Mouse (Mus musculus): ENCODE data around the gene Atg9b. TPM values are rescaled to one million over a fixed set of nuclear protein-coding genes. Genes with fewer than 3 reads are reported as not detected.

The Atg9b gene
- polyA plus RNA-seq, 1 experiment from 2014 or later, result 1.4 TPM

GRCm38 (mm10) chr5:24360792-24361454, 31.0 kb downstream of the Atg9b start:
- peaks cover 23% of the 10 kb centered on the region for H3K4me1 ChIP-seq
- no peak overlapping the region for H3K4me2 ChIP-seq
- H3K27ac ChIP-seq (replicated peaks), result peak overlapping the region; percentile 55
- no peak overlapping the region for H3K4me3 ChIP-seq
- H3K36me3 ChIP-seq, result no peaks in the 10 kb centered on the region
- WGBS, result 2% methylated on average over 7 of the region's 7 CpGs
- H3K9ac ChIP-seq, result no peak overlapping the region
- H3K27me3 ChIP-seq (replicated peaks), result no peaks in the 10 kb centered on the region
- ATAC-seq (ENCODE audit: extremely low read depth, insufficient number of reproducible peaks, low FRiP score, low TSS enrichment), result no peak
- no peaks in the 10 kb centered on the region for H3K9me3 ChIP-seq

DNA sequence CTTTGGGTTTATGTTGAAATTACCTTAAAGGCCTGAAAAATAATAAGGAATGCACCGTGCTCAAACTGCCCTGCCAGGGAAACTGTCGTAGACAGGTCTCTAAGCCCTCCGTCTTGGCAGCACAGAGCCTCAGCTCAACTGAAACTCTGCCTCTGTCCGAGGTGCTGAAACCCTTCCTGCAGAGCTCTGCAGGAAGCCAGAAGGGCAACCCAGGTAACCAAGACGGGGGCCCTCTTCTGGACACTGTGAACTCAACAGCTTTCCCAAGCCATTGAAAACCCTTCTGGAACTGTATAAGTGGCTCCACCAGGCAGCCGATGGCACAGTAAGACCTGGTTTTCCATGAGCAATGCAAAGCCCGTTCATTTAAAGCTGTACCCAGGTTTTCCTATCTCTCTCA, 34.5 kb downstream of the Atg9b start:
- H3K4me1 ChIP-seq, result peaks cover 38% of the 10 kb centered on the region
- no peak overlapping the region for H3K4me3 ChIP-seq
- H3K4me2 ChIP-seq, result no peak overlapping the region
- H3K27me3 ChIP-seq (replicated peaks), result peaks cover 6% of the 10 kb centered on the region
- H3K9me3 ChIP-seq, result no peaks in the 10 kb centered on the region
- ATAC-seq (ENCODE audit: extremely low read depth, insufficient number of reproducible peaks, low FRiP score, low TSS enrichment), result no peak; the same call in 1 of the 2 replicates
- H3K27ac ChIP-seq (replicated peaks), result no peak overlapping the region
- no peak overlapping the region for H3K9ac ChIP-seq
- 8% methylated on average over 7 of the region's 7 CpGs for WGBS
- no peaks in the 10 kb centered on the region for H3K36me3 ChIP-seq

DNA sequence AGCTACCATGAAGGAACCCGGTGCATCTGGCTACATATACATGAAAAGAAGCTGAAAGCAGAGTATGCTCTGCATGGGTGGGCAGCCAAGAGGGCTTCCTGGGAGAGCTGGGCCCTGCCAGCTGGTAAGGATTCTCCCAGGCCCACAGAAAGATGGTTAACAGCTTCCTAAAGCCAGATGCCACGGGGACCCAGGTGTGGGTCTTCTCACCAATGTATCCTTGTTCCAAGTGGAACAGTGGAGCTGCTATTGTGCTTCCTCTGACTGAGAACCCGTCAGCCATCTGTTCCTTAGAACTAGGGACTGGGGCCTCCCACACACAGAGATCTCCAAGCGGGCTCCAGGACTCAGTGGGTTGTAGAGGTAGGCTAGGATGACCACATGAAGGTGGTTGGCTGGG, 35.2 kb downstream of the Atg9b start:
- Histone ChIP-seq H3K9ac (no peak overlapping the region), H3K4me2 (no peak overlapping the region), H3K27me3 (replicated peaks) (peaks cover 6% of the 10 kb centered on the region), H3K4me3 (no peak overlapping the region), H3K4me1 (peaks cover 45% of the 10 kb centered on the region), H3K36me3 (no peaks in the 10 kb centered on the region), H3K9me3 (no peaks in the 10 kb centered on the region), H3K27ac (replicated peaks) (no peak overlapping the region)
- WGBS, result 56% methylated on average over 4 of the region's 4 CpGs
- no peak for ATAC-seq (ENCODE audit: extremely low read depth, insufficient number of reproducible peaks, low FRiP score, low TSS enrichment)

- Histone ChIP-seq H3K4me3 (peak overlapping the region; percentile 90), H3K9ac (peak overlapping the region; percentile 74), H3K36me3 (no peaks in the 10 kb centered on the region), H3K27ac (replicated peaks) (peak overlapping the region; percentile 99), H3K9me3 (no peaks in the 10 kb centered on the region), H3K4me1 (peaks cover 60% of the 10 kb centered on the region), H3K4me2 (peak overlapping the region; percentile 87), H3K27me3 (replicated peaks) (peaks cover 6% of the 10 kb centered on the region)
- no peak for ATAC-seq (ENCODE audit: extremely low read depth, insufficient number of reproducible peaks, low FRiP score, low TSS enrichment)
- 13% methylated on average over 4 of the region's 4 CpGs for whole genome bisulfite sequencing
Observed at GRCm38 (mm10) chr5:24353327-24353726, 38.6 kb downstream of the Atg9b start.

- Histone ChIP-seq H3K4me1 (peaks cover 70% of the 10 kb centered on the region), H3K9me3 (no peaks in the 10 kb centered on the region), H3K27me3 (replicated peaks) (peaks cover 6% of the 10 kb centered on the region), H3K36me3 (peaks cover 4% of the 10 kb centered on the region; the same call in 1 of the 2 replicates), H3K4me2 (peak overlapping the region; percentile 87), H3K9ac (peak overlapping the region; percentile 99), H3K27ac (replicated peaks) (peak overlapping the region; percentile 99), H3K4me3 (peak overlapping the region; percentile 90)
- 2% methylated on average over 24 of the region's 24 CpGs for WGBS
- peak; percentile 70 for ATAC-seq (ENCODE audit: extremely low read depth, insufficient number of reproducible peaks, low FRiP score, low TSS enrichment)
Observed at GRCm38 (mm10) chr5:24352251-24352859, 39.6 kb downstream of the Atg9b start.

GRCm38 (mm10) chr5:24351701-24352171, 40.2 kb downstream of the Atg9b start:
- Histone ChIP-seq H3K4me1 (peaks cover 76% of the 10 kb centered on the region), H3K4me2 (peak overlapping the region; percentile 87), H3K4me3 (peak overlapping the region; percentile 90), H3K27ac (replicated peaks) (peak overlapping the region; percentile 99), H3K9me3 (no peaks in the 10 kb centered on the region), H3K9ac (peak overlapping the region; percentile 99), H3K36me3 (peaks cover 10% of the 10 kb centered on the region), H3K27me3 (replicated peaks) (peaks cover 6% of the 10 kb centered on the region)
- WGBS, result under 1% methylated on average over 38 of the region's 41 CpGs
- peak; percentile 70 for ATAC-seq (ENCODE audit: extremely low read depth, insufficient number of reproducible peaks, low FRiP score, low TSS enrichment)

GRCm38 (mm10) chr5:24351278-24351677, 40.7 kb downstream of the Atg9b start, which contains the start of gene Kcnh2:
Kcnh2 (minus strand) TSS chr5:24351604.
- Histone ChIP-seq H3K4me3 (peak within 1 kb of the TSS; percentile 90), H3K4me1 (peaks cover 81% of the 10 kb centered on the region), H3K4me2 (peak within 1 kb of the TSS; percentile 87), H3K9ac (peak within 1 kb of the TSS; percentile 99), H3K27ac (replicated peaks) (peak within 1 kb of the TSS; percentile 99), H3K27me3 (replicated peaks) (peaks cover 6% of the 10 kb centered on the region), H3K36me3 (peaks cover 15% of the 10 kb centered on the region), H3K9me3 (no peaks in the 10 kb centered on the region)
- under 1% methylated on average over 44 of the region's 53 CpGs for WGBS
- no peak for ATAC-seq (ENCODE audit: extremely low read depth, insufficient number of reproducible peaks, low FRiP score, low TSS enrichment)

DNA sequence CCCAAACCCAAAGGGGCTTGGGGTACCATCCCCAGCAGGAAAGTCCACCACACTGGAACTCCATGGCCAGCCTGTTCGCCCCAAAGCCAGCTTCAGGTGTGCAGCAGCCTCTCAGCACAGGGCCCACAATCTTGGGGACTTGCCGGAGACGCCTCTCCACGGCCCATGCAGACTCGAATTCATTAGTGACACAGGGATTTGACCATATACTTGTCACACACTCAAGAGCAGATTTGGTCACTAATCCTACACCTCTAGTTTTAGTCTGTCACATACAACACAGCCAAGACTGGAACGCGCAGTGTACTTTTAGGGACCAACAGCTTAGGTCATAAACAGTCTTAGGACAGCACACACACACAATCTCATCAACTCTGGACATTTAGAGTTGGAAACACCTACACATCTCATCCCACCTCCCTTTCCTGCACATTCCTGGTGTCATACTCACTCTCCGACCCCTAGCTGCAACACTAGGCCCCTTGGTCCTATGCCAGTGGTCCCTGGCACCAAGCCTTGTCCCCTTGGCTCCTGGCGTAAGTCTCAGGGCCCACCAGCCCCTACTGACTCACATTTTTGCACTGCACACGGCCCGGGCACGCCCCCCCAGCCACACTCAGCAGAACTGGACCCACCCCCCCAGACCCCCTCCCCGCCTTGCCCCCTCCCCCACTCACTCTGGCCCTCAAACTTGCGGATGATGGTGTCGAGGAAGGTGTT, 41.3 kb downstream of the Atg9b start:
- H3K4me1 ChIP-seq, result peaks cover 83% of the 10 kb centered on the region
- H3K27me3 ChIP-seq (replicated peaks), result peaks cover 6% of the 10 kb centered on the region
- H3K36me3 ChIP-seq, result peaks cover 21% of the 10 kb centered on the region
- peak overlapping the region; percentile 99 for H3K27ac ChIP-seq (replicated peaks)
- H3K4me3 ChIP-seq, result peak overlapping the region; percentile 90
- ATAC-seq (ENCODE audit: extremely low read depth, insufficient number of reproducible peaks, low FRiP score, low TSS enrichment), result no peak
- WGBS, result 20% methylated on average over 15 of the region's 15 CpGs
- H3K9me3 ChIP-seq, result no peaks in the 10 kb centered on the region
- H3K4me2 ChIP-seq, result peak overlapping the region; percentile 87
- H3K9ac ChIP-seq, result peak overlapping the region; percentile 99

DNA sequence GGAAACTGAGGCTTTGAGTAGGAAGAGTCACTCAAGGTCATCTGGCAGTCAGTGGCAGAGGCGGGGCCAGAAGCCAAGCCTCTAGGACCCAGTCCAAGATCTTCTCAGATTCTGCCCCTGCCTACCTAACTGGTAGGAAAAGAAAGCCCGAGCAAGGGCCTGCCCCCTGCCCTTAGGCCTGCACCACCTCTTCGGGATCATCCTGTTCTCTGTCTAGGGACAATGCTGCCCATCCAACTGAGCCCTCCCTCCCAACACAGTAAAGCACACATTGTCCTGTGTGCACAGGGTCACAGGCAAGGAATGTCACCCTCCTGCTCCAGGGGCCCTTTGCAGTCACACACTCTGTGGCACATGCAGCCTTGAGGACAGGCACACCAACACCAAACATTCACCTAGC, 41.9 kb downstream of the Atg9b start:
- H3K36me3 ChIP-seq, result peaks cover 27% of the 10 kb centered on the region
- peak overlapping the region; percentile 99 for H3K9ac ChIP-seq
- H3K9me3 ChIP-seq, result no peaks in the 10 kb centered on the region
- peaks cover 6% of the 10 kb centered on the region for H3K27me3 ChIP-seq (replicated peaks)
- H3K4me2 ChIP-seq, result peak overlapping the region; percentile 87
- H3K27ac ChIP-seq (replicated peaks), result peak overlapping the region; percentile 99
- H3K4me1 ChIP-seq, result peaks cover 87% of the 10 kb centered on the region
- no peak for ATAC-seq (ENCODE audit: extremely low read depth, insufficient number of reproducible peaks, low FRiP score, low TSS enrichment)
- H3K4me3 ChIP-seq, result peak overlapping the region; percentile 90
- 26% methylated on average over 3 of the region's 3 CpGs for whole genome bisulfite sequencing

- peak overlapping the region; percentile 90 for H3K4me3 ChIP-seq
- H3K27ac ChIP-seq (replicated peaks), result peak overlapping the region; percentile 99
- under 1% methylated on average over 30 of the region's 30 CpGs for WGBS
- peak overlapping the region; percentile 99 for H3K9ac ChIP-seq
- no peaks in the 10 kb centered on the region for H3K9me3 ChIP-seq
- peaks cover under 1% of the 10 kb centered on the region; the same call in 1 of the 2 replicates for H3K27me3 ChIP-seq (replicated peaks)
- H3K36me3 ChIP-seq, result peaks cover 33% of the 10 kb centered on the region
- ATAC-seq (ENCODE audit: extremely low read depth, insufficient number of reproducible peaks, low FRiP score, low TSS enrichment), result no peak
- peak overlapping the region; percentile 87 for H3K4me2 ChIP-seq
- H3K4me1 ChIP-seq, result peaks cover 87% of the 10 kb centered on the region
Observed at GRCm38 (mm10) chr5:24348546-24348945, 43.4 kb downstream of the Atg9b start.

- WGBS, result under 1% methylated on average over 41 of the region's 41 CpGs
- ATAC-seq (ENCODE audit: extremely low read depth, insufficient number of reproducible peaks, low FRiP score, low TSS enrichment), result no peak
- H3K27ac ChIP-seq (replicated peaks), result peak overlapping the region; percentile 99
Observed at GRCm38 (mm10) chr5:24348128-24348527, 43.8 kb downstream of the Atg9b start.

More at GRCm38 (mm10) chr5:24348128-24348527, 43.8 kb downstream of the Atg9b start:
- H3K4me1 ChIP-seq, result peaks cover 87% of the 10 kb centered on the region
- peak overlapping the region; percentile 90 for H3K4me3 ChIP-seq
- H3K4me2 ChIP-seq, result peak overlapping the region; percentile 87
- peak overlapping the region; percentile 99 for H3K9ac ChIP-seq
- H3K27me3 ChIP-seq (replicated peaks), result no peaks in the 10 kb centered on the region; the same call in 1 of the 2 replicates
- H3K9me3 ChIP-seq, result no peaks in the 10 kb centered on the region
- H3K36me3 ChIP-seq, result peaks cover 33% of the 10 kb centered on the region
